Mouse (Mus musculus) heart, embryonic 15.5 days (tissue): ENCODE data around the gene Fli1. TPM values are rescaled to one million over a fixed set of nuclear protein-coding genes. Genes with fewer than 3 reads are reported as not detected.

Experiments used
- ATAC-seq: fragments of 200-750 bp; cut with Nextera tagmentation; replicated peaks from 2 replicates; pipeline ENCODE4 v1.8.0; 2017; ENCODE audit warnings: low read depth, moderate TSS enrichment; ENCODE audit not compliant: insufficient number of reproducible peaks, insufficient read depth, low FRiP score
- H3K27ac ChIP-seq: fragments of 300-500 bp; sonication (generic); 2 replicates; pipeline ENCODE4 v1.5.1; 2015; ENCODE audit warnings: mild to moderate bottlenecking, inconsistent platforms
- H3K27me3 ChIP-seq: fragments of 300-500 bp; sonication (generic); 2 replicates; pipeline ENCODE4 v1.6.1; 2015; ENCODE audit warnings: inconsistent platforms
- H3K36me3 ChIP-seq: fragments of 300-500 bp; sonication (generic); 2 replicates; pipeline ENCODE4 v1.6.1; 2015; ENCODE audit warnings: mild to moderate bottlenecking, inconsistent platforms
- H3K4me1 ChIP-seq: fragments of 300-500 bp; sonication (generic); replicated peaks from 2 replicates; pipeline ENCODE4 v1.6.1; 2015; ENCODE audit warnings: inconsistent platforms
- H3K4me2 ChIP-seq: fragments of 300-500 bp; sonication (generic); 2 replicates; pipeline ENCODE4 v1.6.1; 2015; ENCODE audit warnings: inconsistent platforms, mild to moderate bottlenecking, moderate library complexity
- H3K4me3 ChIP-seq: fragments of 300-500 bp; sonication (generic); 2 replicates; pipeline ENCODE4 v1.5.1; 2015; ENCODE audit warnings: mild to moderate bottlenecking, inconsistent platforms
- H3K9ac ChIP-seq: fragments of 300-500 bp; sonication (generic); 2 replicates; pipeline ENCODE4 v1.6.1; 2015; ENCODE audit warnings: mild to moderate bottlenecking, inconsistent platforms
- H3K9me3 ChIP-seq: fragments of 300-500 bp; sonication (generic); replicated peaks from 2 replicates; pipeline ENCODE4 v1.6.1; 2016; ENCODE audit warnings: inconsistent platforms
- WGBS: fragments of 180-500 bp; shearing (Covaris S2); methylation state at CpG from one replicate; pipeline ENCODE4 v1.1.7; 2015; ENCODE audit warnings: mixed read lengths; 5-methylcytosine and 5-hydroxymethylcytosine counted together
- polyA plus RNA-seq: library from polyadenylated mRNA; unstranded; fragments of >200 nt; fragmentation: Nextera tagmentation; extraction: Ambion mirVana; gene quantifications from 2 replicates; pipeline ENCODE4 v1.2.1, GENCODE M21; 2015

Gene Fli1
- polyA plus RNA-seq, 1 experiment from 2014 or later, result 21.8 TPM

- H3K9ac ChIP-seq, result no peak overlapping the region
- no peak overlapping the region for H3K27ac ChIP-seq
- ATAC-seq, result no peak; the same call in 1 of the 2 replicates
- no peaks in the 10 kb centered on the region for H3K36me3 ChIP-seq
- no peaks in the 10 kb centered on the region for H3K27me3 ChIP-seq
- WGBS, result 14% methylated on average over 2 of the region's 2 CpGs
- H3K4me3 ChIP-seq, result no peak overlapping the region
- peaks cover 32% of the 10 kb centered on the region for H3K4me1 ChIP-seq
- H3K4me2 ChIP-seq, result no peak overlapping the region
- no peaks in the 10 kb centered on the region for H3K9me3 ChIP-seq
Observed at GRCm38 (mm10) chr9:32478087-32478486, 64.6 kb downstream of the Fli1 start.

- Histone ChIP-seq H3K27me3 (no peaks in the 10 kb centered on the region), H3K36me3 (no peaks in the 10 kb centered on the region), H3K4me3 (no peak overlapping the region), H3K4me2 (no peak overlapping the region), H3K27ac (no peak overlapping the region), H3K9ac (no peak overlapping the region), H3K9me3 (no peaks in the 10 kb centered on the region), H3K4me1 (peaks cover 32% of the 10 kb centered on the region)
- no peak for ATAC-seq
- 79% methylated on average over 10 of the region's 10 CpGs for WGBS
Observed at GRCm38 (mm10) chr9:32476604-32477003, 66.1 kb downstream of the Fli1 start.

- Histone ChIP-seq H3K27me3 (no peaks in the 10 kb centered on the region), H3K4me3 (no peak overlapping the region), H3K9ac (no peak overlapping the region), H3K9me3 (no peaks in the 10 kb centered on the region), H3K27ac (no peak overlapping the region), H3K4me2 (no peak overlapping the region), H3K4me1 (peaks cover 26% of the 10 kb centered on the region), H3K36me3 (no peaks in the 10 kb centered on the region)
- 67% methylated on average over 10 of the region's 10 CpGs for WGBS
- ATAC-seq, result no peak
Observed at GRCm38 (mm10) chr9:32474621-32475390, 67.9 kb downstream of the Fli1 start.

- H3K27ac ChIP-seq, result no peak overlapping the region
- no peak overlapping the region for H3K4me2 ChIP-seq
- H3K9ac ChIP-seq, result no peak overlapping the region
- H3K4me1 ChIP-seq, result peaks cover 15% of the 10 kb centered on the region
- no peak for ATAC-seq
- no peaks in the 10 kb centered on the region for H3K27me3 ChIP-seq
- no peak overlapping the region for H3K4me3 ChIP-seq
- no peaks in the 10 kb centered on the region for H3K36me3 ChIP-seq
- no peaks in the 10 kb centered on the region for H3K9me3 ChIP-seq
- 82% methylated on average over 3 of the region's 3 CpGs for WGBS
Observed at GRCm38 (mm10) chr9:32472346-32472745, 70.3 kb downstream of the Fli1 start.

- ATAC-seq, result no peak
- Histone ChIP-seq H3K9me3 (no peaks in the 10 kb centered on the region), H3K4me2 (no peak overlapping the region), H3K4me3 (no peak overlapping the region), H3K36me3 (no peaks in the 10 kb centered on the region), H3K27ac (no peak overlapping the region), H3K27me3 (no peaks in the 10 kb centered on the region), H3K9ac (no peak overlapping the region), H3K4me1 (peaks cover 14% of the 10 kb centered on the region)
- 86% methylated on average over 8 of the region's 8 CpGs for WGBS
Observed at GRCm38 (mm10) chr9:32469123-32469751, 73.4 kb downstream of the Fli1 start.

GRCm38 (mm10) chr9:32468313-32468712 is 74.3 kb downstream of the Fli1 start:
- 57% methylated on average over 1 of the region's 1 CpGs for WGBS
- no peaks in the 10 kb centered on the region for H3K27me3 ChIP-seq
- H3K9ac ChIP-seq, result no peak overlapping the region
- H3K27ac ChIP-seq, result no peak overlapping the region
- peaks cover 14% of the 10 kb centered on the region for H3K4me1 ChIP-seq
- no peak overlapping the region for H3K4me3 ChIP-seq
- no peaks in the 10 kb centered on the region for H3K9me3 ChIP-seq
- no peak for ATAC-seq
- H3K4me2 ChIP-seq, result no peak overlapping the region
- no peaks in the 10 kb centered on the region for H3K36me3 ChIP-seq

GRCm38 (mm10) chr9:32467443-32467842 is 75.2 kb downstream of the Fli1 start:
- peaks cover 14% of the 10 kb centered on the region for H3K4me1 ChIP-seq
- H3K27ac ChIP-seq, result 0 out of 2 replicates have a peak overlapping the region, but pooled peaks have one; percentile 18
- no peak overlapping the region for H3K9ac ChIP-seq
- ATAC-seq, result no peak
- no peak overlapping the region for H3K4me3 ChIP-seq
- no peak overlapping the region for H3K4me2 ChIP-seq
- H3K27me3 ChIP-seq, result no peaks in the 10 kb centered on the region
- no peaks in the 10 kb centered on the region for H3K9me3 ChIP-seq
- WGBS, result 71% methylated on average over 8 of the region's 8 CpGs
- no peaks in the 10 kb centered on the region for H3K36me3 ChIP-seq

- no peaks in the 10 kb centered on the region for H3K27me3 ChIP-seq
- no peaks in the 10 kb centered on the region for H3K9me3 ChIP-seq
- peaks cover 14% of the 10 kb centered on the region for H3K4me1 ChIP-seq
- H3K9ac ChIP-seq, result no peak overlapping the region
- 0 out of 2 replicates have a peak overlapping the region, but pooled peaks have one; percentile 11 for H3K27ac ChIP-seq
- H3K4me2 ChIP-seq, result no peak overlapping the region
- no peak overlapping the region for H3K4me3 ChIP-seq
- ATAC-seq, result no peak
- WGBS, result 46% methylated on average over 8 of the region's 8 CpGs
- H3K36me3 ChIP-seq, result no peaks in the 10 kb centered on the region
Observed at GRCm38 (mm10) chr9:32466861-32467260, 75.8 kb downstream of the Fli1 start.

GRCm38 (mm10) chr9:32456707-32457106 is 86.0 kb downstream of the Fli1 start:
- Histone ChIP-seq H3K36me3 (no peaks in the 10 kb centered on the region), H3K27ac (no peak overlapping the region), H3K4me3 (no peak overlapping the region), H3K4me2 (no peak overlapping the region), H3K27me3 (no peaks in the 10 kb centered on the region), H3K9me3 (no peaks in the 10 kb centered on the region), H3K9ac (no peak overlapping the region), H3K4me1 (no peaks in the 10 kb centered on the region)
- ATAC-seq, result no peak
- 72% methylated on average over 3 of the region's 3 CpGs for WGBS

GRCm38 (mm10) chr9:32450161-32450560 is 92.5 kb downstream of the Fli1 start:
- H3K9ac ChIP-seq, result no peak overlapping the region
- no peak for ATAC-seq

GRCm38 (mm10) chr9:32448766-32449165 is 93.9 kb downstream of the Fli1 start:
- Histone ChIP-seq H3K27me3 (no peaks in the 10 kb centered on the region), H3K4me1 (peaks cover 7% of the 10 kb centered on the region; the same call in 1 of the 2 replicates), H3K9ac (no peak overlapping the region), H3K4me2 (no peak overlapping the region), H3K27ac (no peak overlapping the region), H3K9me3 (no peaks in the 10 kb centered on the region), H3K4me3 (no peak overlapping the region), H3K36me3 (peaks cover 7% of the 10 kb centered on the region; the same call in 1 of the 2 replicates)
- no peak for ATAC-seq
- 72% methylated on average over 5 of the region's 5 CpGs for WGBS

More at GRCm38 (mm10) chr9:32450161-32450560, 92.5 kb downstream of the Fli1 start:
- H3K27ac ChIP-seq, result no peak overlapping the region
- no peak overlapping the region for H3K4me3 ChIP-seq
- no peak overlapping the region for H3K4me2 ChIP-seq
- H3K9me3 ChIP-seq, result no peaks in the 10 kb centered on the region
- peaks cover 7% of the 10 kb centered on the region; the same call in 1 of the 2 replicates for H3K36me3 ChIP-seq
- H3K27me3 ChIP-seq, result no peaks in the 10 kb centered on the region
- H3K4me1 ChIP-seq, result no peaks in the 10 kb centered on the region
- WGBS, result 35% methylated on average over 7 of the region's 7 CpGs
